Mouse (Mus musculus) mouse embryonic stem cell (cell line): ENCODE results near the gene 5730480H06Rik.

Experiments used
- in situ Hi-C, 2 experiments: fragments of 300-500 bp; cut with MboI; formaldehyde crosslinking; loops; 1 replicate in 1 of 2; 3 replicates in 1 of 2; pipeline ENCODE4 v1.14.3; 2019 to 2020; ENCODE audit warnings: low sequenced_read_pairs in 2 of 2, low pct_unique_long_range_greater_than_20kb in 1 of 2, mixed read lengths in 1 of 2; ENCODE audit not compliant: unreplicated experiment in 1 of 2

Gene 5730480H06Rik

DNA sequence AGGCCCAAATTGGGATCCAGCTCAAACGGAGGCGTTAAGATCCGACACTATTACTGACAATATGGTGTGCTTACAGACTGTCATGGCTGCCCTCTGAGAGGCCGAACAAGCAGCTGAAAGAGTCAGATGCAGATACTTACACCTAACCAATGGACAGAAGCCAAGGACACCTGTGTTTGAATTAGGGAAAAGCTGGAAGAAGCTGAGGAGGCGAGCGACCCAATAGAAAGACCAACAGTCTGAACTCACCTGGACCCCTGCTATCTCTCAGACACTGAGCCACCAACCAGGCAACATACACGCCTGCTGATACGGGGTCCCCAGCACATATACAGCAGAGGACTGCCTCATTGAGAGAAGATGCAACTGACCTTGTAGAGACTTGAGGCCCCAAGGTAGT, at the start of gene 5730480H06Rik:
Gene 5730480H06Rik (plus strand): TSS at position 301 of the 400 bp plus-strand sequence.
- in situ Hi-C loops = loop anchor here (25.0 kb wide), 2 partner anchors 190 to 340 kb away; partner anchors contain the start of gene Slit2 (in 1 of the 2)

DNA sequence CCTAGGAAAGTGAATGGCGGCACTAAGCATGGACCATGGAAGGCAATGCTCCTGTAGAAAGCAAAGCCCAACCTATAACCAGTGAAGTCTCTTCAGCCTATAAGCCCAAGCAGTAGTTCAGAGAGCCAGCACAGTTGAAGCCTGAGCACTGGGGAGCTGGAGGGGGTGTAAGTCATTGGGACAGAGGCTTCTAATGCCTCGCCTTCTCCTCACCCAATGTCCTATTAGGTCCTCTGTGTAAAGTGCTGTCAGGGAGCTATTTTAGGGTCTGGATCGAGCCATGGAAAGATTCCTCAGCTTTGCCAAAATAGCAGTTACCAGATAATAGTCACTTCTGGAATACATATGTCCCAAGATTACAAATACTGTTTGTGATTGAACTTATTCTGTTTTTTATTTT, 26.6 kb upstream of the 5730480H06Rik start:
- in situ Hi-C loops = no loop called here

DNA sequence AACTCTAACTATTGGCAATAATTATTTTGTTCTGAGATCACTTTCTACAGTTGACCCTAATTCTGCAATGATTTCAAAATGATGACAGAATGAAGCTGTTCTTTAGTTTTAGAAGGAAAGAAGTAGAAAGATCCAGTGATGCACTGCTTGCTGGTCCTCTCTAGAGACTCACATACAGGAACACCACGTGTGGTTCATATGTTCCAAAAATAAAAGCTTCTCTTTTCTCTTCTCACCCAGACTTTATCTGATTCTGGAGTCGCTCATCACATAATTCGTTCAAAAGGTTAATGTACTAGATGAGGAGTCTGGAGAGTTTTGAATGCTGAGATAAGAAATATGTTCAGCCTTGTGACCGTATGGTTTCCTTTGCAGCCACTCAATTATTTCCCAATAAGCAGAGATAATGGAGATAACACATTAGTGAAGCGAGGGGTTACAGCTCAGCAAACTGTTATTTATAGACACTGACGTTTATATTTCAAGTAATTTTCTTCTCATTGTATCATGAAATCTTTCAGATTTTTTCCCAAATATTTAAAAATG, 12.6 kb upstream of the 5730480H06Rik start:
- in situ Hi-C loops = no loop called here

DNA sequence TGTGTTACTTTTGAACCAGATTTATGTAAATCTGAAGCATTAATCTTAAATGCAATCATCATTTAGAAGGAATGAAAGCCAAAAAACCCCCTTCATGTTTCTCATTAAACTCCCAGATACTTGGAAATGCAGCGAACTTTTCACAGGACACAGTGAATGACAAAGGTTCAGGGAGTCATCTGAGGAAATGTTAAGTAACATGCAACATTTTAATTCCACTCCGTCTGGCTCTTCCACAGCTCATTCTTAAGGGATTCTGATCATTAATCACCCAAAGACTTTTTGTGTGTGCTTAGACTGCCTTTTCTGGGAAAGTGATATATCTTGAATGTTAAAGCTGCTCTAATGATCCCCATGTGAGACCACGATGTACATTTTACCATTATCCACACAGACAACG, 7.2 kb upstream of the 5730480H06Rik start:
- in situ Hi-C loops = no loop called here

DNA sequence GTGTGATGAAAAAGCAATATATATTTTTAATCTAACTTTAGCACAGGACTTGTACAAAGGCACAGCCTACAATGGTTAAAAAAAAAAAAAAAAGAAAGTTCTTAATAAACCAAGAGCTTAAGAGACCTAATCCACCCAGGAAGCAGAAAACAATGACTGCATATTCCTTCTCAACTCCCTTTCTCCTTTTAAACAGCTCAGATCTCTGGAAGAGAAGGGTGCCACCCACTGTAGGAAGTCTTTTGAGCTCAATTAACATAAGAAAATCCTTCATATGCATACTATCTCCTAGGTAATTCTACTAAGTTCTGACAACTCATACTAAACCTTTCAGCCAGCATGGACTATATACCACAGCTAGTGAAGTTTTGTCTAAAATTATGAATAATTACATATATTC, 1.5 kb upstream of the 5730480H06Rik start:
- in situ Hi-C loops = loop anchor here (25.0 kb wide), 2 partner anchors 189 to 339 kb away; partner anchors contain the start of gene Slit2 (in 1 of the 2)

DNA sequence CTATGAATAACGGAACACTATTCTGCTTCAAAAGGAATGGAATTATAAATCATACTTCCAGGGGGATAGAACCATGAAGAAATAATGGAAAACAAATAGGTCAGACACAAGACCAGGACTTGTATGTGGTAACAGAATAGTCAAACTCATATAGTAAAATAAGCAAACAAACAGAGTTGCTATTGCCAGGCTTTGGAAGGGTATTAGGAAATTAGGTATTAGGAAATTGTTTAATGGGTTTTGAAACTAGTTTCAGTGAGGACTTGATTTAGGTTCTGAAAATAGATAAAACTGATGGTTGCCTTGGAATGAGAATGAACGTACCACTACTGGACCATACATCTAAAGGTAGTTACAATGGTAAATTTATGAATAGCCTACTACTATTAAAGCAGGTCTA, 2.0 kb downstream of the 5730480H06Rik start:
- in situ Hi-C loops = loop anchor here (25.0 kb wide), 2 partner anchors 192 to 342 kb away; partner anchors contain the start of gene Slit2 (in 1 of the 2)

DNA sequence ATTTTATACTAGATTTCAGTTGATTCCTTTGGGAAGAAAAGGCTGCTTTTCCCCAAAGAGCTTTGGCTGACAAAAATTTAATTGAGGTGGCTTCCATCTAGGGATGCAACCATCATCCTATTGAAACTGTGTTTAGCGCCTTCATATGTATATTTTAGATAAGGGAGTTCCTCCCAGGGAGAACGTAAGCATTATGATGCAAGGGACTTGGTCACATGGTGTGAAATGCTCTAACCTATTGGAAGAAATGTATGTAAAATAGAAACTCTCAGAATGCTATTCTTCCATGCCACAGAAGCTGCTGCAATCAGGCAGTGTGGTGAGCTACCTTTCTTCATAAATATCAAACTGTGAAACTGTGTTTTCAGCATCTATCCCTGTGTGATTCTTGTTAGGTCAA, 3.1 kb downstream of the 5730480H06Rik start:
- in situ Hi-C loops = loop anchor here (25.0 kb wide), 2 partner anchors 194 to 344 kb away; partner anchors contain the start of gene Slit2 (in 1 of the 2)

DNA sequence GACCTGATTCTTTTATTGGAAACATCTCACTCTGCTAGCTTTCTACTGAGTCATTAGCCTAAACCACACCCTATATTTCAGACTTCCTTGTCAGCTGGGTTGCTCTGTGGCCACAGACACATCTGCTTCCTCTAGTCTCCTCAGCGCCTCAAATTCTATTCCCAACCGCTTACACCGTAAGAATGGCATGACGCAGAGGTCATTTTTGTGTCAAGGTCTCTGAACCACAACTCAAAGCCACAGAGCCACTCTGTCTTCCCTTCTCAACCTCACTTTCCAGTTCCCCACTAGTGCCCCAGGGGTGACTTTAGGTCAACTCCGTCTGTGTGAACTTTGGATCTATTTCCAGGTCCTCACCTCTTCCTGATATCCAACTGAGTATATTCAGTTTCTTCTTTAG, 3.7 kb downstream of the 5730480H06Rik start:
- in situ Hi-C loops = loop anchor here (25.0 kb wide), 2 partner anchors 194 to 344 kb away; partner anchors contain the start of gene Slit2 (in 1 of the 2)

DNA sequence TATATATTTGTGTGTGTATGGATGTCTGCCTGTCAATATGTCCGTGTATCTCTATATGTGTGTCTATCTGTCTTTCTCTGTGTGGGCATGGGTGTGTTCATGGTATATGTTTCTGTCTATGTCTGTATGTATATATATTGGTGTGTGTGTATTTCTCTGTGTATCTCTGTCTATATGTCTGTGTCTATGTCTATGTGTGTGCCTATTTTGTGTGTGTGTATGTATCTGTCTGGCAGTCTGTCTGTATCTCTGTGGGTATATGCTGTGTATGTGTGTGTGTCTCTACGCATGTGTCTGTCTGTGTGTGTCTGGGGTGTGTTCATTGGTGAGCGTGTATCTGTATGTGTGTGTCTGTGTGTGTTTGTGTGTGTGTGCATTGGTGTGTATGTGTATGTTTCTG, 5.7 kb downstream of the 5730480H06Rik start:
- in situ Hi-C loops = loop anchor here (25.0 kb wide), 2 partner anchors 196 to 346 kb away; partner anchors contain the start of gene Slit2 (in 1 of the 2)

DNA sequence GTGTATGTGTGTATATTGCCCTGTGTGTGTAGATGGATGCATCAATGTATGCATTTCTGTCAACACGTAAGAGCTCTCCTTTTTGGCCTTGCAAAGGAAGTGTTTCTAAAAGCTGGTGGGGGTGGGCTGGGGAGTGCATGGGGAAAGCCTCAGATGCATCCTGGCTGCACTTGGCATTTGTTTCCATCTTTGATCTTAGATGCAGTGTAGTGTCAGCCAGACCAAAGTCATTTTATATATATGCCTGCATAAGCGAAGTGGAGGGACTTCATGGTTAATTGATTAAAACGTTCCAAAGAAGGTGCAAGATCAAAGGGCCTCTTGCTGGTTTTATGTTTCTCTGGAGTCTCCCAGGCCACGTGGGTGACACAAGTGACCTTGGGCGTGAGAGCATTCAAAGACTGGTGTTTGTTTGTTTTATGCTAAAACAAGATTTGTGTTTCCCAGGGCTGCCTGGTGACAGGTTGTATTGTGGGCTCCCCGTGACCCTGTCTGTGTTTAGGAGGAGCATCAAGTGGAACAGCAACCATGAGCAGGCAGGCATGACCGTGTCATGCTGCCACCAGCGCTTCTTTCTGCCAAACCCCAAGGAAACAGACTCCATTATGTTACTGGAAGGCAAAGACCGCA, 6.2 kb downstream of the 5730480H06Rik start:
- in situ Hi-C loops = loop anchor here (25.0 kb wide), 2 partner anchors 197 to 347 kb away; partner anchors contain the start of gene Slit2 (in 1 of the 2)

DNA sequence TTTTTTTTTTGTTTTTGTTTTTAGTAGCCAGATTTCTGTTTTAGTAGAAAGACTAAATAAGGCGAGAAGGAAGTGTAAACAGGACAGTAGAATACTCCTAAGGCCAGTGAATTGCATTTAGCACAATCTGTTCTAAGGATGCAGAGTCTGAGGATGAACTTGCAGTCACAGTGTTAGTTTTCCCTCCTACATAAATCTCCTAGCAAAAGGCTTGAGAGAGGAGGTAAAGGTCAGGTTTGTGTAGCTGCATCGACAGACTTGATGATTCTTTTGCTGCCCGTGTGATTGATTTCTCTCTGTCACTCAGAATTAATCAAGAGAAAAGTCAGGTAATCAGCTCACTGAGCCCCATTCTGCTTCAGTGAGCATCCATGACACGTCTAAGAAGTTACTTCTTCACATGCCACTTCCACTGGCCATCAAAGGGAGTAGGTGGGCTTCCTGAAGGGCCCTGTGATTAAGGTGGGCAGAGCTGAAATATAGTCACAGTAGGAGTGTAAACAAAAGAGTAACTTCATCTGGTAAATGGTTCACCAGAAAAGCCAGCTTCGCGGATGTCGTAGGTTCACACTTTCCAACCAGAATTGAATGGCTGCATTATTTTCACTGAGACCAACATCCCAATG, 13.2 kb downstream of the 5730480H06Rik start:
- in situ Hi-C loops = loop anchor here (25.0 kb wide), 2 partner anchors 204 to 354 kb away; partner anchors contain the start of gene Slit2 (in 1 of the 2)

DNA sequence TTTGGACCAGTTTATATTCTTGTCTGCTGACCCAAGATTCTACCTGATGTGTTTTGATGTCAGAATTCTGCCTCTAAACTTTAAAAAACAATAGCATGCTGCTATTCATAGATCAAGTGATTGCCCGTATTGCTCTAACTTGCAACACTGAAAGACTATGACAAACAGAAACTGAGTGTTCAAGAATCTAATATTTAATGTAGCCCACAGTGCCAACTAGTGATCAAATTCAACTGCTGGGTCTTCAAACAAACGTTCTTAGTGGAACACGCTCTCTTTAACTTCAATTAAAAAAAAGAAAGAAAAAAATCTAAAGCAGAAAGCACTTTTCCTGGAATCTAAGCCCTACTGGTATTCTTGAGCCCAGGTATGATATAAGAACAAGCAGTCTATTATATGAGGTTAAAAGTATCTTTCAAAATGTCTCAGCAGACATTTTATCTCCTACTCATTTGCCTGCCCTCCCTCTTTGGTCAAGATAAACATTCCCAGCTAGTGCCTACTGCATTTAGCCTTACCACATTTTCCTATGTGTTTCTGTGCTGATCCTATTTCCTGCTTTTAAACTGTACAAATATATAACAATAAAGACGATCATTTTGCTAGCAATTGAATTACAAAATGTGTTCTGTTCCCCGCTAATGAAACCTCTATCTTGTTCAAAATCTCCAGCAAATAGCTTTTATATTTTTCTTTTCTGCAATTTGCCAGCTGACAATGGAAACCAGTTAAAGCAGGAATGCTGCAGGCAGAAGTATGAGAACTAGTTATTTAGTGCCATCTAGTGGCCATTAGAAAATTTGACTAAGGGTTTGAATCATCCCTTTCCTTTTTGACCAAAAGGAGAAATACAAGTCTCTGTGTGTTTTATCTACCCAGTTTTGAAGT, 17.6 kb downstream of the 5730480H06Rik start:
- in situ Hi-C loops = loop anchor here (25.0 kb wide), 2 partner anchors 208 to 358 kb away; partner anchors contain the start of gene Slit2 (in 1 of the 2)

DNA sequence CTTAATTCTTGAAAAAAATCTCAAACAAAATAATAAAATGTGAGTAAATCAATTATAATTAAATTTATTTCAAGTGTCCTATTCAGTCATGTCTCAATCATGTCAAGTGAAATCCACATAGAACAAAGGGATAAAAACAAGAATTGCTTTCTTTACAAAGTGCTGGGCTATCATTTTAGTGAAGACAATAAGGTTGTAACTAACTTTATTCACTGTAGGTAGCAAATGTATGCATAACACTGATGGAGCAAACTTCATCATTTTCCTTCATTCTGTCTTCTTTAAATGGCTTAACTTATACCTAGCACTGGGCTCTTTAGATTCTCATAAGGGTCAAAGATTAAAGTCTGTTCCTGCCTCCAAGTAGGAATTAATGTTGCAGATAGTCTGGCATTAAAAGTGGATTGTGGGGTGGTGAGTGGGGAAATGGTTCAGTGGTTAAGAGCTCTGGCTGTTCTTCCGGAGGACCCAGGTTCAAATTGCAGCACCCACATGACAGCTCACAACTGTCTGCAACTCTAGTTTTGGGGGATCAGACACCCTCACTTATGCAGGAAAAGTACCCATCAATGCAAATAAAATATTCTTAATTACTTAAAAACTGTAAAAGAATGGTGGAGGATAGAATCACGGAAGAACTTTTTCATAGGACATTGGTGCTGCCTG, 18.4 kb downstream of the 5730480H06Rik start:
- in situ Hi-C loops = loop anchor here (25.0 kb wide), 2 partner anchors 209 to 359 kb away; partner anchors contain the start of gene Slit2 (in 1 of the 2)

DNA sequence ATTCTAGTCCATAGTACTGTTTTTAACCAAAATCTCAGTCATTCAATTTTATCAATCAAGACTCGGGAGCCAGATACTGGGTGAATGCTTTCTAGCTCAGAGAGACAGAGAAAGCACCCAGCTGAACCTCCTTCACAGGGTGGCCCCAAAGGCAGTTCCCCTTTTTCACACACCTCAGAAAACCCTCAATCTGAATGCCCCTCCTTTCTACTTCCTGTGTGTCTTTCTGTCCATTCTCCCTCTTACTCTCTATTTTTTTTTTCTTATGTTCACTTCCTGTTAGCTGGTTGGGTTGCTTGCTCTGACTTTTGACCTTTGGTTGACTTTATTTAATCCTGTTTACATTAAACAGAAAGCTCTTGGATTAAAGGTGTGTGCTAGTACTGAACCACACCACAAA, 21.6 kb downstream of the 5730480H06Rik start:
- in situ Hi-C loops = loop anchor here (25.0 kb wide), 2 partner anchors 212 to 362 kb away; partner anchors contain the start of gene Slit2 (in 1 of the 2)

DNA sequence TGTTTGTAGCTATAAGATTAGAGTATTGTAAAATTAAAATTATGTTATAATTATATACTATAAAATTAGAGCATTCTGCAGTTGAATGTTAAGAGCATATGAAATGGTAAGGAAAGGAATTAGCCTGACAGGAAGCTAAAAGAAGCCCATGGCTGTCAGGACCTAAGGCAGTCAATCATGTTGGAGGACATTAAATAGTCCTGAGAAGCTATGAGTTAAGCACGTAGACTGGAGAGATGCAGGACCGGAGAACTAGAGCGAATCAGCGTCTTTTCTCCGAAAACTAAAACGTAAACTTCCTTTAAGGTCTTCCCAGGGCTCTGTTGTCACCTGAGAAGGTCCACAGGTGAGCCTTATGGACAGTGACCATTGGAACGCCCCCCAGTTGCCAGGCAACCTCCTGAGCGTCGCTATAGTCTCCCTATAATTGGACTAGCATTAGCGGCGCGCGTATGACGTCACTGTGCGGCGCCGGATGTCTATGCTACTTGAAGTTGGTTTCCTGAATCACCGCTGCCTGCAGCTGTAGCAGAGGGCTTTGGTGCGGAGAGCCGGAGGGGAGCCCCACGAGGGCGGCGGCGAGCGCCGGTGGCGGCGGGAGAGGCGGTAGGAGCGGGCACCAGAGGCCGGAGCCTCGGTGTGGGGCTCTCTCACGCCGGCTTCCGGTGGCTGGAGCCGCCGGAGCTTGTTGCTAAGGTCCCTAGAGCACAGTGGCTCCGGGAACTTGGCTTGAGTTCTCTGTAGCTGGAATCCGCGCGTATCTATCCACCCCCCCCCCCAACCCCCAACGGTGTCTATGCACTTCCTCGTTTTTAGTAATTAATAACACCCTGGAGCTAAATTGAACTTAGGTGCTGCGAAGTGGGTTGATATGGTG, 44.4 kb downstream of the 5730480H06Rik start:
- in situ Hi-C loops = no loop called here

DNA sequence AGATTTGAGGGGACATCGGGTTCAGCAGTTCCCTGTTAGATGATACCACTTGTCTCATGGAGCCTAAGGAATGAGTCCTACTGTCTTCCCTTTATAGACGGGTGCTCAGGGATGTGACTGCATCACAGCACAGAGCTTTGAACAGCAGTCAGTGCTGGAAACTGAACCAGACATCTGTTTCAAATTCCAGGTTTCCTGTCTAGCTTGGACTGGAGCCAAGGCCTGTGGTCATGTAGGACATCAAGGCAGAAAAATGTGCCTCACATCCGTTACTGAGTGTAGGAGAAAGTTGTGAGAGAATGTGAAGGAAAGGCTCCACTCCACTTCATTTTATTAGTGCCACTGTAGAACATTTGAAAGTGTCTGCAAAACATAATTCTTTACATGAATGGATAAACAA, 74.7 kb downstream of the 5730480H06Rik start:
- in situ Hi-C loops = no loop called here

DNA sequence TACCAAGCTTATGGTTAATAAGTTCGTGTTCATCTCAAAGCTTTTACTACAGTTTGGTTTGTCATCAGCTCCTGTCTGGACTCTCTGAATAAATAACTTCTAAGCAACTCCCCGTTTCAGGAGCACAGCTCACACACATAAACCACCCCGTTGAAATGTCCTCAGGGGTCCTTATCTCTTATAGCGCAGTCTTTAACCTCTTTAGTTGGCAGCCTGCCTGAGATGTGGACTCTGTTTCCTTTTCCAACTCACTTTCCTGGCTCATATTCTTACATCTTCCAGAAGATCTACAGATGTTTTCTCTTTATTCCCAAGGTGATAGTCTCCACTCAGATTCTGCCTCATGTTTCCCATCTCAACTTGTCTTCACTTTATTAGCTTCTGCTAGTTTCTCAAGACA, 80.5 kb downstream of the 5730480H06Rik start:
- in situ Hi-C loops = no loop called here
